Mouse (Mus musculus): ENCODE measurements around the gene Zfyve26. TPM values are rescaled to one million over a fixed set of nuclear protein-coding genes. Genes with fewer than 3 reads are reported as not detected.
A peak's percentile ranks its signal among the peaks of the same experiment; 100 is the strongest.

The Zfyve26 gene
- polyA plus RNA-seq, 1 experiment from 2014 or later = 12.5 TPM

DNA sequence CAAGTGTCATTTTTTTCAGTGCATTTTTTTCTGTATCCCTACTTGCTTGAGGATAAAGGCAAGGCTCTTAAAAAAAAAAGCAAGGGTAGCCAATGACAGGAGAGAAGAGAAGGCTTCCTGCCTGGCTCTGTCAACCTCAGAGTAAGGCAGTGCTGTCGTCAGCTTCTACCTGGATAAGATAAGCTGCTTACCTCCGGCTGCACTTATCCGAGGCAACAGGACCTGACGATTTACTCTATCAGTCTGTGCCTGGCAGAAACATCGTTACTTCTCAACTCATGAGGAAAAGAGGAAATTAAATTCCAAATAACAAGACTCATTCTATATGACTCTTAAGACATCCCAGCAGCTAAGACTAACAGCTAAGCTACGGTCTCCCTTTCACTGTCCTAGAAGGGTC lies 53.2 kb downstream of the Zfyve26 start:
- DNase-seq (ENCODE audit: low spot score) = no peak
- Histone ChIP-seq H3K4me2 (ENCODE audit: low read depth) (no peak overlapping the region), H3K9ac (ENCODE audit: low read length) (no peak overlapping the region), H3K4me3 (ENCODE audit: low read depth, low read length) (no peak overlapping the region), H3K4me1 (ENCODE audit: control insufficient read depth, insufficient read depth, low read length) (no peaks in the 10 kb centered on the region), H3K9me3 (ENCODE audit: control insufficient read depth, low read length) (no peaks in the 10 kb centered on the region), H3K36me3 (ENCODE audit: control insufficient read depth, insufficient read depth, low read length) (peaks cover 9% of the 10 kb centered on the region), H3K27me3 (ENCODE audit: control insufficient read depth, insufficient read depth, low read length) (no peaks in the 10 kb centered on the region), H3K27ac (ENCODE audit: low read depth, low read length) (no peak overlapping the region)
- WGBS = 94% methylated on average over 6 of the region's 6 CpGs
- no peak for ATAC-seq (ENCODE audit: insufficient read depth, low FRiP score, low TSS enrichment)

DNA sequence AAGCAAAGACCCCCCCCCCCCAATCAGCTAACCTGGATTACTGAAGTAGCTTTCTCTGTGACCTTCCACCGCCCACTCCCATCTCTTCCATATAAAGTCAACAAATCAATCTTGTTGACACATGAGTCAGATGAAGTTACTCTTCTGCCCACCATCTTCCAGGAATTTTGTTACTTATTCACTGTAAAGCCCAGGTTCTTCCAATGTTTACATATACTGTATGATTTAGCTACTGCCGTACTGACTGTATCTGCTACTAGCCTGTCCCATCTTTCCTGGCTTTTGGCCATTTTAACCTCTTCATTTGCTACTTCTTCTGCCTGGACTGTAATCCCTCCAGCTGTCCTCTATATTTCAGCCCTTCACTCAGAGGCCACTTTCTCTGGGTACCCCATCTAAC lies 54.1 kb downstream of the Zfyve26 start:
- WGBS = 92% methylated on average over 2 of the region's 2 CpGs
- no peak for DNase-seq (ENCODE audit: low spot score)
- no peak overlapping the region for H3K4me3 ChIP-seq (ENCODE audit: low read depth, low read length)
- H3K4me1 ChIP-seq (ENCODE audit: control insufficient read depth, insufficient read depth, low read length) = no peaks in the 10 kb centered on the region
- no peaks in the 10 kb centered on the region for H3K9me3 ChIP-seq (ENCODE audit: control insufficient read depth, low read length)
- ATAC-seq (ENCODE audit: insufficient read depth, low FRiP score, low TSS enrichment) = no peak
- H3K27me3 ChIP-seq (ENCODE audit: control insufficient read depth, insufficient read depth, low read length) = no peaks in the 10 kb centered on the region
- H3K27ac ChIP-seq (ENCODE audit: low read depth, low read length) = no peak overlapping the region
- peaks cover 8% of the 10 kb centered on the region for H3K36me3 ChIP-seq (ENCODE audit: control insufficient read depth, insufficient read depth, low read length)
- H3K4me2 ChIP-seq (ENCODE audit: low read depth) = no peak overlapping the region
- H3K9ac ChIP-seq (ENCODE audit: low read length) = no peak overlapping the region

DNA sequence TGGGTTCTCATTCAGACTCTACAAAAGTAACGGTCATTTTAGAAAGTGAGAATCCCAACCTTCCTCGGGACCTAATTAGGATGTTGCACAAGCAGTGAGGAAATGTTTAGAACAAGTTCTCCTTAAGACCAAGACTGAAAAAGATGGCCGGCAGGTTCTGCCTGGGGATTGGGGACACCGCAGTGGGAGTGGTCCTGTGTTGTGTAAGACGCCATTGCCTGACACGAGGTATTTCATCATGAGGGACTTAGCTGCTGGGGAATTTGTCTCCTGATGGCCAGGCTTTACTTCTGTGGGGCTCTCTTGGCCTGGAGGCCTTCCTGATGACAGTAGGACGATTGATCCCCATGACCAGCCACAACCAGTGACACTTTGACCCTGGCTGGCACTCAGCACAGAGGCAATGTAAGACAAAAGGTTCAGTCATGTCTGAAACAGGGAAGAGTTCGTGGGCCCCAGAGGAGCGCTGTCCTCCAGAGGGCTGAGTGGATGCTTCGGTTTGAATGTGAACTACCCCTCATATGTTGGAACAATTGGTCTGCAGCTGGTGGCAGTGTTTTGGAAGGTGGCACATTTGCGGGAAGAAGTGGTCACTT lies 60.5 kb downstream of the Zfyve26 start:
- H3K36me3 ChIP-seq (ENCODE audit: control insufficient read depth, insufficient read depth, low read length) = peaks cover 2% of the 10 kb centered on the region; the same call in 1 of the 2 replicates

DNA sequence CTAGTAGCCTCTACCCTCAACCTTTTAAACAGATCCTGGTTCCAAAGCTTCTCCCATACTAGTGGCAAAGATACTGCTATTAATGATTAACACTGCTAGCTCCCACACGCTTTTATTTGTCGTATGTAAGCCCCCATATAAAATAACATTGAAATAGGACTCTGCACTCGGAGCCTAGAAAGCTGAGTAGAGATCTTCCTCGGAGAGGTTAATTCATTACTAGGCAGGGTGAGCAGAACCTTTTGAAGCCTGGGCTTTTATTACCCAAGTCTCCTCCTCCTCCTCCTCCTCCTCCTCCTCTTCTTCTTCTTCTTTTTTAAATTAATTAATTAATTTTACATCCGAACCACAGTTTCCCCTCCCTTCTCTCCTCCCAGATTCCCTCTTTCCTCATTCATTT lies 78.6 kb downstream of the Zfyve26 start:
- WGBS = 49% methylated on average over 5 of the region's 5 CpGs
- ATAC-seq (ENCODE audit: insufficient read depth, low FRiP score, low TSS enrichment) (no peak), DNase-seq (ENCODE audit: low spot score) (no peak)
- Histone ChIP-seq H3K36me3 (ENCODE audit: control insufficient read depth, insufficient read depth, low read length) (no peaks in the 10 kb centered on the region), H3K4me3 (ENCODE audit: low read depth, low read length) (no peak overlapping the region), H3K4me2 (ENCODE audit: low read depth) (no peak overlapping the region), H3K9ac (ENCODE audit: low read length) (no peak overlapping the region), H3K27me3 (ENCODE audit: control insufficient read depth, insufficient read depth, low read length) (no peaks in the 10 kb centered on the region), H3K27ac (ENCODE audit: low read depth, low read length) (no peak overlapping the region), H3K4me1 (ENCODE audit: control insufficient read depth, insufficient read depth, low read length) (no peaks in the 10 kb centered on the region), H3K9me3 (ENCODE audit: control insufficient read depth, low read length) (no peaks in the 10 kb centered on the region)

More for the DNA sequence above, 60.5 kb downstream of the Zfyve26 start:
- ATAC-seq (ENCODE audit: insufficient read depth, low FRiP score, low TSS enrichment) (no peak), DNase-seq (ENCODE audit: low spot score) (no peak)
- no peak overlapping the region for H3K4me3 ChIP-seq (ENCODE audit: low read depth, low read length)
- H3K9me3 ChIP-seq (ENCODE audit: control insufficient read depth, low read length) = no peaks in the 10 kb centered on the region
- WGBS = 72% methylated on average over 11 of the region's 11 CpGs
- H3K9ac ChIP-seq (ENCODE audit: low read length) = no peak overlapping the region
- H3K27ac ChIP-seq (ENCODE audit: low read depth, low read length) = no peak overlapping the region
- no peaks in the 10 kb centered on the region for H3K27me3 ChIP-seq (ENCODE audit: control insufficient read depth, insufficient read depth, low read length)
- no peak overlapping the region for H3K4me2 ChIP-seq (ENCODE audit: low read depth)
- no peaks in the 10 kb centered on the region for H3K4me1 ChIP-seq (ENCODE audit: control insufficient read depth, insufficient read depth, low read length)

DNA sequence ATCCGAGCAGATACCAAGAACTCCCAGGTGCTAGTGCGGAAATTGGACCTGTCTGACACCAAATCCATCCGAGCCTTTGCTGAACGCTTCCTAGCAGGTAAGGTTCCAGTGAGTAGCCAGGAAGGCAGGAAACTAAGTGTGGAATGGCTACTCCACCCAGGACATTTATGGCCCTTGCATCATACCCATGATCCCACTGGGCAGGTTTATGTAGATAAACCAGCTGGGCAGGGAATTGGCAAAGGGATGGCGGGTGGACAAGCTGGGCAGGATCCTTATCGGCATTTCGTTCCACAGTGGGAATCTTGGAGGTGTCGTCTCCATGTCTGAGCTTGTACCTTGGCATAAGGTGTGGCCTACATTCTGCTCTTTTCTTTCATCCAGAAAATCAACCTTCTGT lies 84.7 kb downstream of the Zfyve26 start:
- Histone ChIP-seq H3K27me3 (ENCODE audit: control insufficient read depth, insufficient read depth, low read length) (no peaks in the 10 kb centered on the region), H3K36me3 (ENCODE audit: control insufficient read depth, insufficient read depth, low read length) (no peaks in the 10 kb centered on the region), H3K4me1 (ENCODE audit: control insufficient read depth, insufficient read depth, low read length) (no peaks in the 10 kb centered on the region), H3K27ac (ENCODE audit: low read depth, low read length) (no peak overlapping the region), H3K4me3 (ENCODE audit: low read depth, low read length) (no peak overlapping the region), H3K9me3 (ENCODE audit: control insufficient read depth, low read length) (no peaks in the 10 kb centered on the region), H3K4me2 (ENCODE audit: low read depth) (no peak overlapping the region), H3K9ac (ENCODE audit: low read length) (no peak overlapping the region)
- 91% methylated on average over 8 of the region's 8 CpGs for WGBS
- DNase-seq (ENCODE audit: low spot score) (no peak), ATAC-seq (ENCODE audit: insufficient read depth, low FRiP score, low TSS enrichment) (no peak)

DNA sequence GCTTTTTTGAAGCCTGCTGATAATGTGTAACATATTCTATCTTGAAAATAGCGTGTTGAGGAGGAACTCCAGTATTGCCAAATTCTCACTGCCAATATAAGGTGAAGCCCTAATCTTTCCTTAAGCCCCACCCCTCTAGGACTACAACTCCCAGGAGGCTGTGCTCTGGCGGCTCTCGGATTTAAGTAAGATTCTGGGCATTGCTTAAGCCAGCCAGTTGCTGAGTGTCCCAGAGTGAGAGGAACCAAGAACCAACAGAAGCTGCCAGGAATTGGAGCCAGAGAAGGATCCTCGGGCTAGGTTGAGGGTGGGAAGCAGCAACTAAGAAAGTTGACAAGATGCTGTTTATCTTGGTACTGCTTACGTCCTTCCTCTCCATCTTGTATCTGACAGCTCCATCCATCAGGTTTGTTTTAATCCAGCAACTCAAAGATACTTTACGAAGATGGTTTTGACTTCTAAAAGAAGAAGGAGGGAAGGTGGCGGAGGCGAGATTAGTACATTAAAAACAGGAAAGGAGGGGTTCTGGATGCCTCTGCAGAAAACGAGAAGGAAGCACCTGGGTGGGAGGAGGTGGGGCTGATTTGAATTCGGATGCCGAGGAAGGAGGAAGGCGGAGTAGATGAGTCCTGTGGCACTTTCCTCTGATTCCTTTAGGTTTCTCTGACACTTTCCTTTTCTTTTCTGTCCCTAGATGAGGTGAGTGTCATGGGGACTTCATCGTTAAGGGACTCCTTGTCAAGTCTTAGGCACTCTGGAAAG lies 87.2 kb downstream of the Zfyve26 start, which contains the start of gene Rdh12:
Rdh12 (plus strand) TSS at position 212 of the 762 bp plus-strand sequence.
- Histone ChIP-seq H3K4me2 (ENCODE audit: low read depth) (peak within 1 kb of the TSS; percentile 38), H3K27ac (ENCODE audit: low read depth, low read length) (no peak within 1 kb of the TSS), H3K36me3 (ENCODE audit: control insufficient read depth, insufficient read depth, low read length) (no peaks in the 10 kb centered on the region), H3K27me3 (ENCODE audit: control insufficient read depth, insufficient read depth, low read length) (no peaks in the 10 kb centered on the region), H3K9ac (ENCODE audit: low read length) (no peak within 1 kb of the TSS), H3K4me1 (ENCODE audit: control insufficient read depth, insufficient read depth, low read length) (no peaks in the 10 kb centered on the region), H3K9me3 (ENCODE audit: control insufficient read depth, low read length) (no peaks in the 10 kb centered on the region), H3K4me3 (ENCODE audit: low read depth, low read length) (peak within 1 kb of the TSS; percentile 24)
- no peak for ATAC-seq (ENCODE audit: insufficient read depth, low FRiP score, low TSS enrichment)
- WGBS = 7% methylated on average over 13 of the region's 13 CpGs
- DNase-seq (ENCODE audit: low spot score) = peak; percentile 29

DNA sequence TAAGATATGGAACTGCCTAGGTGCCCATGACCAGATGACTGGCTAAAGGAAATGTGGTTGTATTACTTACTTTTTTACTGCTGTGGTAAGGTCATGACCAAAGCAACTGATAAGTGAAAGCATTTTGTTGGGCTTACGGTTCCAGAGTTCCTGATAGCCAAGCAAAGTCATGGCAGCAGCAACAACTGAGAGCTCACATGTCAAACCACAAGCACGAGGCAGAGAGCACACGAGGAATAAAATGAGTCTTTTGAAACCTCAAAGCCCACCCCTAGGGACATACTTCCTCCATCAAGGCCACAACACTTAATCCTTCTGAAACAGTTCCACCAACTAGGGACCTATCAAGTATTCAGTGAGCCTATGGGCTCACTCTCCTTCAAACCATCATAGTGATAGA lies 94.2 kb downstream of the Zfyve26 start:
- Histone ChIP-seq H3K9ac (ENCODE audit: low read length) (no peak overlapping the region), H3K36me3 (ENCODE audit: control insufficient read depth, insufficient read depth, low read length) (no peaks in the 10 kb centered on the region), H3K9me3 (ENCODE audit: control insufficient read depth, low read length) (no peaks in the 10 kb centered on the region), H3K27me3 (ENCODE audit: control insufficient read depth, insufficient read depth, low read length) (no peaks in the 10 kb centered on the region), H3K4me2 (ENCODE audit: low read depth) (no peak overlapping the region), H3K4me3 (ENCODE audit: low read depth, low read length) (no peak overlapping the region), H3K4me1 (ENCODE audit: control insufficient read depth, insufficient read depth, low read length) (no peaks in the 10 kb centered on the region), H3K27ac (ENCODE audit: low read depth, low read length) (no peak overlapping the region)
- ATAC-seq (ENCODE audit: insufficient read depth, low FRiP score, low TSS enrichment) = no peak
- 73% methylated on average over 3 of the region's 3 CpGs for WGBS
- DNase-seq (ENCODE audit: low spot score) = no peak

DNA sequence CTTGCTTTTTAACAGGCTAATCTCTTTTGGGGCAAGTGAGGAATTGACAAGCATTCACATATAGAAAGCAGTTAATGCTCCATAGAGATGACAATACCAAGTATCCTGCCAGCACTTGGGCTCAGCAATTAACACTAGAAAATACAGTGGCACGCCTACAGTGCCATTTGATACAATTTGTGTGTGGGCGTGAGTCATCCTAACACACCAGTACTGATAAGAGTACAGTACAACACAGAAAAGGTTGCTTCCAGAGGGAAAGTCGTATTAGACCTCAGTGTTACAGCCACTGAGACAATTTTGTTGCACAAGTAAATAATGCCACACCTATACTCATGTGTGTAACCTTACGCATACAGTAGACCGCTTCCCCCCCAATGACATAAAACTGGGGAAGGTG lies 99.0 kb downstream of the Zfyve26 start:
- Histone ChIP-seq H3K9me3 (ENCODE audit: control insufficient read depth, low read length) (no peaks in the 10 kb centered on the region), H3K9ac (ENCODE audit: low read length) (no peak overlapping the region), H3K4me2 (ENCODE audit: low read depth) (no peak overlapping the region), H3K4me3 (ENCODE audit: low read depth, low read length) (no peak overlapping the region), H3K27ac (ENCODE audit: low read depth, low read length) (no peak overlapping the region), H3K4me1 (ENCODE audit: control insufficient read depth, insufficient read depth, low read length) (no peaks in the 10 kb centered on the region), H3K36me3 (ENCODE audit: control insufficient read depth, insufficient read depth, low read length) (no peaks in the 10 kb centered on the region), H3K27me3 (ENCODE audit: control insufficient read depth, insufficient read depth, low read length) (no peaks in the 10 kb centered on the region)
- 85% methylated on average over 5 of the region's 5 CpGs for WGBS
- ATAC-seq (ENCODE audit: insufficient read depth, low FRiP score, low TSS enrichment) = no peak
- DNase-seq (ENCODE audit: low spot score) = no peak

DNA sequence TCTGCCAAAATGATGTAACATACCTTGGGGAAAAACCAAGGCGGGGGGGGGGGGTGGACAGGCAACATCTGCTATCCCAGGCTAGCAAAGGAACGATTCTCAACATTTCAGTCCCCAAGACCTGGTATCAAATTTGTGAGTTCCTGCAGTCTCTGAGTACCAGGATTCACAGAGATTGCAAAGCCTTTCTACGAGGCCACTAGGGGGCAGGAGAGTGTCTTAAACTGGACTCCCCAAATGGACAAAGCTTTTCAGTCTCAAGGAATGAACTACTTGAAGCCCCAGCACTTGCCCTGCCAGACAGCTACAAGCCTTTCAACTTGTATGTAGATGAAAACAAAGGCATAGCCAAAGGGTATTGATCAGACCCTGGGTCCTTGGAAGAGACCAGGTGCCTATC lies 102.7 kb downstream of the Zfyve26 start:
- Histone ChIP-seq H3K27me3 (ENCODE audit: control insufficient read depth, insufficient read depth, low read length) (no peaks in the 10 kb centered on the region), H3K4me2 (ENCODE audit: low read depth) (no peak overlapping the region), H3K27ac (ENCODE audit: low read depth, low read length) (no peak overlapping the region), H3K36me3 (ENCODE audit: control insufficient read depth, insufficient read depth, low read length) (no peaks in the 10 kb centered on the region), H3K9me3 (ENCODE audit: control insufficient read depth, low read length) (no peaks in the 10 kb centered on the region), H3K4me3 (ENCODE audit: low read depth, low read length) (no peak overlapping the region), H3K4me1 (ENCODE audit: control insufficient read depth, insufficient read depth, low read length) (peaks cover 7% of the 10 kb centered on the region; the same call in 1 of the 2 replicates), H3K9ac (ENCODE audit: low read length) (no peak overlapping the region)
- ATAC-seq (ENCODE audit: insufficient read depth, low FRiP score, low TSS enrichment) (no peak), DNase-seq (ENCODE audit: low spot score) (peak; percentile 74)
- 5% methylated on average over 3 of the region's 3 CpGs for WGBS
